Mouse (Mus musculus): ENCODE results near the gene Immp2l. TPM values are rescaled to one million over a fixed set of nuclear protein-coding genes. Genes with fewer than 3 reads are reported as not detected.

Immp2l gene
- polyA plus RNA-seq, 1 experiment from 2014 or later: 10.0 TPM

DNA sequence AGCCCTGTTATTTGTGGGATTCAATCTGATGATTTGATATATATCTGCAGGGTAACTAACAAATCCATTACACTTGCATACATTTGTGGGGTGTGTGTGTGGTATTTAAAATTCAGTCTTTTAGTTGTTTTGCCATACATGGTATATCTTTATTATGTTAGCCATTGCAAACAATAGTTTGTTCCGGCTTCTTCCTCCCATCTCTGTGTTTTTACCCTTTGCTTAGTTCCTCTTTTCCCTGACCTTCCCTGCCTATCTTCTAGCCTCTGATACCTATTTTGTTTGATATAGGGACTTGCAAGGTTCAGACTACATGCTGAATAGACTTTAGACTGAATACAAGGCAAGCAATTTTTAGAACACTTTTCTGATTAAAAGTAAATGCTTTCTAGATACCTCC, 254.0 kb downstream of the Immp2l start:
- Histone ChIP-seq H3K36me3 (no peaks in the 10 kb centered on the region), H3K27ac (no peak overlapping the region), H3K27me3 (no peaks in the 10 kb centered on the region), H3K9ac (no peak overlapping the region), H3K9me3 (no peaks in the 10 kb centered on the region), H3K4me1 (no peaks in the 10 kb centered on the region), H3K4me2 (no peak overlapping the region), H3K4me3 (no peak overlapping the region)
- no peak for ATAC-seq (ENCODE audit: borderline replicate concordance, extremely low read depth, low FRiP score, low TSS enrichment)
- WGBS: 95% methylated on average over 1 of the region's 1 CpGs

DNA sequence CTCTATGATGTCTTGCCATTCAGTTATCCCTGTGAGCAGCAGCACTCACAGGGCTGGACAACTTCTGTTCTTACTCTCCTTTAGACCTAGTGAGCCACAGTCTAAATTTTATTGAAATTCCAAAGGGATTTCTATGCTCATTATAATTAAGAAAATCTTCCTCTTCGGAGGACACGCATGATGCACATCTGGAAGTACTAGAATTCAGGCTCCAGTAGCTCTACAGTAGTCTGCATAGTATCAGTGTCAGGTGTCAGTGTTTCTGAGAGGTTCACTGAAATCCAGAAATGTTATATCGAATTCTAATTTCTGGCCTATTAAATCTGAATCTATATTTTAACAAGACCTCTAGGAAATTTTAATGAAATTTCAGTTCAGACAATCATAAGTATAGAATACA, 265.2 kb downstream of the Immp2l start:
- no peaks in the 10 kb centered on the region for H3K4me1 ChIP-seq
- H3K27me3 ChIP-seq: no peaks in the 10 kb centered on the region
- 92% methylated on average over 3 of the region's 3 CpGs for WGBS
- H3K9ac ChIP-seq: no peak overlapping the region
- no peak for ATAC-seq (ENCODE audit: borderline replicate concordance, extremely low read depth, low FRiP score, low TSS enrichment)
- no peak overlapping the region for H3K27ac ChIP-seq
- no peaks in the 10 kb centered on the region for H3K9me3 ChIP-seq
- no peak overlapping the region for H3K4me2 ChIP-seq
- H3K4me3 ChIP-seq: no peak overlapping the region
- no peaks in the 10 kb centered on the region for H3K36me3 ChIP-seq

DNA sequence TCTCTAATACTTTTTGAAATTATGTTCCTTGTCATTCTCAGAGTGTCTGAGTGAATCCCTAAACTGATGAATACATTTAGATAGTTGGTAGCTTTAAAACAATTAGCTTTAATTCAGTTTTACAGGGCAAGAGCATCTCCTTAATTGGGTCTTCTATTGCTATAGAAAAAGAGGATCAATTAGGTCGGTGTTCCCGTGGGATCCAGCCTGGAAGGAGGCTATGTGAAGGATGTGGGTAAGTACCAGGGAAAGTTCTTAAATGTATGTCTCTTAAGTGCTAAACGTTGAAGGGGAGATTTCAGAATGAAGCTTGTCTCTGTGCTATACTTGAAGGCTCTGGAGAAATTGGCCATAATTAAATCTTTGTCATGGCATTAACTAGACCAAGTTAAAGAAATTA, 283.1 kb downstream of the Immp2l start:
- no peaks in the 10 kb centered on the region for H3K4me1 ChIP-seq
- no peak overlapping the region for H3K9ac ChIP-seq
- H3K4me2 ChIP-seq: no peak overlapping the region
- no peaks in the 10 kb centered on the region for H3K36me3 ChIP-seq
- H3K27ac ChIP-seq: no peak overlapping the region
- ATAC-seq (ENCODE audit: borderline replicate concordance, extremely low read depth, low FRiP score, low TSS enrichment): no peak
- H3K9me3 ChIP-seq: no peaks in the 10 kb centered on the region
- WGBS: 75% methylated on average over 3 of the region's 3 CpGs
- no peak overlapping the region for H3K4me3 ChIP-seq
- no peaks in the 10 kb centered on the region for H3K27me3 ChIP-seq

DNA sequence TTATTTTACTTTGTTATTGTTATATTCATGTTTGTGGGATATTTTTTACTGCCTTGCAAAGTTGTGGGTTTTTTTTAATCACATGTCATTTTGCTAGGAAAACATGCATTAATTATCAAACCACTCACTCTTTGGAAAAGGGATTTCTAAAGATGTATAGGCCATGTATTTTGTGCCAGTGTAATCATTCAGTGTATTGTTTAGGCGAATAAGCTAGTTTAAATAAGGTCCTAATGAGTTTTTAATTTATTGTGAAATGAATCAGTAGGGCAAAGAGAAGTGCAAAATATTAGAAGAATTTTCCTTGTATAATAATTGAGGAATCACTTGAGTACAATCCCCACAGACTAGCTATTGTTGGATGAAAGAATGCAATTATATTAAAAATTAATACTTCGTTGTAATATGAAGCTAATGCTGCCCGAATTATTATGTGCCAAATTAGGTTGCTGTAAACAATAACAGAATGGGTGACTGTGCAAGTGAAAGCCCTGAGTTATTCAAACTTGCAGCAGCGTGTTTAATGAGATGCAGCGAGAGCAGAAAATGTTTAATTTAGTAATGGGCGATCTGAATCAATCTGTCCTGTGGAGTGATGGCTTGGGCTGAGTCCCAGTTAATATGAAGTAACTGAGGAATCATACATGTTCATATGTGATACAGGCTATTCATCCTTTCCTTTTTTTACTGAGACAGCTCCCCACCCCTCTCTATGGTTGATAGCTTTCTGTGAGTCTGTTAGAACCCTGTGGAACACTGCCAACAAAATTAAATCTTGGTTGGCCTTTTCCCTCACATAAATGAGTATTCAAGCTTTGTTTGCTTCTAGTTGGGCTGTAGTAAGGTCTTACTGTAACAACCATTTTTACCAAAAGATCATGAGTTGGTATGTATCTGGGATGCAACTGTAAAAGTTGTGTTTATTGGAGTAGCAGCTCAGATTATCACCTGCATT, 285.1 kb downstream of the Immp2l start:
- H3K4me2 ChIP-seq: no peak overlapping the region
- no peak overlapping the region for H3K4me3 ChIP-seq
- WGBS: 73% methylated on average over 6 of the region's 6 CpGs
- no peaks in the 10 kb centered on the region for H3K27me3 ChIP-seq
- H3K9ac ChIP-seq: no peak overlapping the region
- no peak for ATAC-seq (ENCODE audit: borderline replicate concordance, extremely low read depth, low FRiP score, low TSS enrichment)
- H3K9me3 ChIP-seq: no peaks in the 10 kb centered on the region
- H3K4me1 ChIP-seq: no peaks in the 10 kb centered on the region
- H3K36me3 ChIP-seq: no peaks in the 10 kb centered on the region
- no peak overlapping the region for H3K27ac ChIP-seq

DNA sequence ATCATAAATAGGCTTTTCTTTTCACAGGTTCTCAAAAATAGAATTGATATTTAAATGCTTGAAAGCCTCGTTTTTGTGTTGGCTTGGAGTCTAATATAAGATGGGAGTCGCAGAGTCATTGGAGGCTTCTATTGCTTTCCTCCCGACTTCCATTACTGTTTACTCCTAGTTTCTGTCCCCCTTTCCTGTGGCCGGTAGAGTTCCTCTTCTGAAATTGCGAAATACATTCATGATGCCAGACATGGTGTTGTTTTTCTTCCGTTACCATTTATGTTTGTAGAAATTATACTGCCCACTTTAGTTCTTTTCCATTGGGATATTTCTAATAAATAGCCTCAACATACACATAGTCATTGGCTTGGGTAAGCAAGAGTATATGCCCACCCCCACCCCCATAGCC, 289.5 kb downstream of the Immp2l start:
- no peak overlapping the region for H3K27ac ChIP-seq
- no peaks in the 10 kb centered on the region for H3K27me3 ChIP-seq
- no peak overlapping the region for H3K9ac ChIP-seq
- no peaks in the 10 kb centered on the region for H3K9me3 ChIP-seq
- no peak for ATAC-seq (ENCODE audit: borderline replicate concordance, extremely low read depth, low FRiP score, low TSS enrichment)
- H3K4me3 ChIP-seq: no peak overlapping the region
- no peak overlapping the region for H3K4me2 ChIP-seq
- H3K4me1 ChIP-seq: no peaks in the 10 kb centered on the region
- no peaks in the 10 kb centered on the region for H3K36me3 ChIP-seq
- 72% methylated on average over 6 of the region's 6 CpGs for WGBS

DNA sequence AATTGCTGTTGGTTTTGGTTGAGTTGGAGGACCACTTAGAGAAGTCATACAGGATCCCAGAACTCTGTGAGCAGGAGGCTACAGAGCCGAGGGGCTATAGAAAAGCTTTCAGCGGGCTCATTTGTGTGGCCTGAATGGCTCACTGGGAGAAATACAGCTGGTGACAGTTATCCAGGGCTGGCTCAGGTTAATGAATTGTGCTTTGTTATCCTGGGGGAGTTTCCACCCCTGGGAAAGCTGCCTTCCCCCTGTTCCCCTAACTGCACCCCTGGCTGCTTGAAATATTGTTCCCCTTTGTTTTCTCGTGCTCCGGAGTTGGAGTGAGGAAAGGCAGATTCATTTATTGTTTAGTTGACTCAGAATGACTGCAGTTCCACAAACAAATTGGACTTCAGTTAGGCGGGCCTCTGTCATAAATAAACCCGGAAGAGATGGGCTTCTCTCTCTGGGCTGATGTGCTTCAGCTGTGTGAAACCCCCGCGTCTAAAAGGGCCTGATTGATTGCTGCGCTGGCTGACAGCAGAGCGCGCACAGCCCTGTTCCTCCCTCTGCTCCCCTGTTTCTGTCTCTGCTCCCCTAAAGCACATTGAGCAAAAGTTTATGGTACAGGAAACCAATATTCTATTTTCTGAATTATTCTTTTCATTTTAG, 291.0 kb downstream of the Immp2l start:
- Histone ChIP-seq H3K36me3 (no peaks in the 10 kb centered on the region), H3K9me3 (no peaks in the 10 kb centered on the region), H3K4me1 (no peaks in the 10 kb centered on the region), H3K4me3 (no peak overlapping the region), H3K9ac (no peak overlapping the region), H3K4me2 (no peak overlapping the region), H3K27ac (no peak overlapping the region), H3K27me3 (no peaks in the 10 kb centered on the region)
- ATAC-seq (ENCODE audit: borderline replicate concordance, extremely low read depth, low FRiP score, low TSS enrichment): no peak
- 34% methylated on average over 11 of the region's 11 CpGs for WGBS

DNA sequence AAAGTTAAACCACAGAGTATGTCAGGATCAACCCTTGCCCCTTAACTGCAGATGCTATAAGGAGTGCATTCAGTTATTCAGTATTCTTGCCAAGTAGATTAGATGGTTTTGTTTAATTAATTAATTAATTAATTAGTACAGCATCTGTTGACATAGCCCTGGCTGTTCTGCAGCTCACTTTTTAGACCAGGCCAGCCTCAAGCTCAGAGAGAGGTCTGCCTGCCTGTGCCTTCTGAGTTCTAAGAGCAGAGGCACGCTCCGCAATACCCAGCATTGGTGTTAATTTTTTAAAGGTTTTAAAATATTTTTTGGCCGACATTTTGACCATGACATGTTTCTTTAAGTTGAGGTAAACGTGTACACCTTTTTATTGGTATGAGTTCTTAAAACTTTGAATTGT, 292.0 kb downstream of the Immp2l start:
- no peak for ATAC-seq (ENCODE audit: borderline replicate concordance, extremely low read depth, low FRiP score, low TSS enrichment)
- H3K27ac ChIP-seq: no peak overlapping the region
- WGBS: 86% methylated on average over 4 of the region's 4 CpGs
- H3K36me3 ChIP-seq: no peaks in the 10 kb centered on the region
- H3K9ac ChIP-seq: no peak overlapping the region
- H3K4me3 ChIP-seq: no peak overlapping the region
- H3K9me3 ChIP-seq: no peaks in the 10 kb centered on the region
- no peak overlapping the region for H3K4me2 ChIP-seq
- H3K4me1 ChIP-seq: no peaks in the 10 kb centered on the region
- H3K27me3 ChIP-seq: no peaks in the 10 kb centered on the region

DNA sequence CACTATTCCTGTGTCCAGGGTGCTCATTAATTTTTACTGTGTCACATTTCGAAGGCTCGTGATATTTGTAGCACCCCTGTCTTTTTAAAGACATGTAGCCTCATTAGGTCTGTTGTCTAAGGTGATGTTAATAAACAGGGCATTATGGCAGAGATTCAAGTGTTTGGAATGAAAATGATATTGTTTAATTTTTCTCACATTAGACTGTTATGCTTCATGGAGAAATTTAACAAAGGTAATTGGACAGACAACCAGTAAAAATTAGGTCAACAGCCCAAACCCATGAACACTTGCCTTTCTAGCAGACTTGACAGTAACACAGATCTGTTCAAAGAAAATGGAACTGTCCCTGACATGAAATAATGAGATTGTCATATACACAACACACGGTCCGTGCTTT, 292.5 kb downstream of the Immp2l start:
- Histone ChIP-seq H3K27me3 (no peaks in the 10 kb centered on the region), H3K9ac (no peak overlapping the region), H3K4me1 (no peaks in the 10 kb centered on the region), H3K9me3 (no peaks in the 10 kb centered on the region), H3K27ac (no peak overlapping the region), H3K36me3 (no peaks in the 10 kb centered on the region), H3K4me2 (no peak overlapping the region), H3K4me3 (no peak overlapping the region)
- ATAC-seq (ENCODE audit: borderline replicate concordance, extremely low read depth, low FRiP score, low TSS enrichment): no peak
- WGBS: 83% methylated on average over 4 of the region's 4 CpGs

DNA sequence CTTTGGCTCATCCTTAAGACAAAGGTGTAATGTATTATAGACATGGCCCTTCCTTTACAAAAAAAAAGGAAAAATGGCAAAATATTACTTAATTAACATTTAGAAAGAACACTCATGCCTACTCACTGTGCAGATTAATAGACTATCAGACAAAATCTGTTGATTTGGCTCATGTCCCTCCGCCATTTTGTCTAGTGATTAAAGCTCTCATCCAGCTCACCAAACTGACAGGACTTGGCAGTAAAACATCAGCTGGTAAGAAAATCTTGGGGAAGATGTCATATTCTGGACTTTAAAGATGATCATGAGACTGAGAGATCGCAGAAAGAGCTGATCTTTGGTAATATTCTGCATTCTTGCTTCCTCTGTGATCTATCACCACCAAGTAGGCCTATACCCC, 293.5 kb downstream of the Immp2l start:
- no peaks in the 10 kb centered on the region for H3K9me3 ChIP-seq
- no peak overlapping the region for H3K4me3 ChIP-seq
- H3K36me3 ChIP-seq: no peaks in the 10 kb centered on the region
- no peak overlapping the region for H3K27ac ChIP-seq
- WGBS: 73% methylated on average over 2 of the region's 2 CpGs
- H3K4me1 ChIP-seq: no peaks in the 10 kb centered on the region
- H3K9ac ChIP-seq: no peak overlapping the region
- no peak for ATAC-seq (ENCODE audit: borderline replicate concordance, extremely low read depth, low FRiP score, low TSS enrichment)
- H3K4me2 ChIP-seq: no peak overlapping the region
- no peaks in the 10 kb centered on the region for H3K27me3 ChIP-seq

DNA sequence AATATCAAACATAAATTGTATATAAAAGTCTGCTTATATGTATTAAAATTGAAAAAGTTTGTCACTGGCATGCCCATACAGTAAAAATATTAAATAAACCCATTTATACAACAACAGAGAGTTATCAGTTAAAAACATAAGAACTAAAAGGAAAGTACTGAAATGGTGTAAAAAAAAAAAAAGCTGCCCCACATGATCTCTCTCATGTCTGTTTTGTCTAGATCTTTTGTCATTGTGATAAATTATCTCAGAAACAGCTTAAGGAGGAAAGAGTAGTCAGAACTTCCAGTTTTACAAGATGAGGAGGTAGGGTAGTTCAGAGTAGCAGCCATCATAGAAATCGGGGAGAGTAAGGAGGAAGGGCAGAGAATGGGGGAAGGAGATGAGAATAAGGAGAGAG, 298.1 kb downstream of the Immp2l start:
- Histone ChIP-seq H3K27ac (no peak overlapping the region), H3K4me2 (no peak overlapping the region), H3K4me1 (no peaks in the 10 kb centered on the region), H3K4me3 (no peak overlapping the region), H3K9ac (no peak overlapping the region), H3K27me3 (no peaks in the 10 kb centered on the region), H3K36me3 (no peaks in the 10 kb centered on the region), H3K9me3 (no peaks in the 10 kb centered on the region)
- 36% methylated on average over 1 of the region's 1 CpGs for WGBS
- ATAC-seq (ENCODE audit: borderline replicate concordance, extremely low read depth, low FRiP score, low TSS enrichment): no peak

DNA sequence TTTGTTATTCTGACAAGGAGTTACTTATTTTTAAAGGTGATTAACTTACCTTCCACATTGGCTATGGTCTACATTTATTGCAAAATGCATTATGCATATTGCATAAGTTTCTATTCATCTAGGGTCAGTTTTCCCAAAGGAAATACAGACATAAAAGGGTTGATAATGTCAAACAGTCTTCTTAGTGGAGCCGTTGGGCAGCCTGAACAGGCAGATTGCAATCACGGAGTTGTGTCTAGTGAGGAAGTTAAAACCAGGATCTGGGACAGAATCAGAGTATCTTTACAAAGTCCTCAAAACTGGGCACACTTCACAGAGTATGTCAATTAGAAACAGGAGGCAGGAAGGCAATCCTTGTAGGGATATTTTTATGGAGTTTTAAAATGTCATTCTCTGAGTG, 300.5 kb downstream of the Immp2l start:
- no peak overlapping the region for H3K4me3 ChIP-seq
- WGBS: 68% methylated on average over 2 of the region's 2 CpGs
- no peaks in the 10 kb centered on the region for H3K4me1 ChIP-seq
- no peaks in the 10 kb centered on the region for H3K9me3 ChIP-seq
- no peaks in the 10 kb centered on the region for H3K27me3 ChIP-seq
- H3K4me2 ChIP-seq: no peak overlapping the region
- ATAC-seq (ENCODE audit: borderline replicate concordance, extremely low read depth, low FRiP score, low TSS enrichment): no peak
- no peaks in the 10 kb centered on the region for H3K36me3 ChIP-seq
- H3K27ac ChIP-seq: no peak overlapping the region
- no peak overlapping the region for H3K9ac ChIP-seq

DNA sequence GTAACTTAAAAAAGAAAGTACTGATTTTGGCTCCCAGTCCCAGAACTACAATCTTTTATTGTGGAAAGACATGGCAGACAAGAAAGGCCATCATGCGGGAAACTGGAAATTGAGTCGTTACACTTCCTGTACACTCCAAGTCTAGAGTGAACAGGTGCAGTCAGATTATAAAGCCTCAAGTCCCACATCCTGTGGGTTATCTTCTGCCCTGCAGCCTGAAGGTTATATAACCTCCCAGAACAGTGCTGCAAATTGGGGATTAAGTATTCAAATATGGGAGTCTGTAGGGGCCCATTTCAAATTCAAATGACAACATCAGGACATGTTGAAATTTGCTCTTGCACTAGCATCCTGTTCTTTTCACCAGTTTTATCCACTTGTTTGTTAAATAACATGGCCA, 301.9 kb downstream of the Immp2l start:
- Histone ChIP-seq H3K9me3 (no peaks in the 10 kb centered on the region), H3K9ac (no peak overlapping the region), H3K4me3 (no peak overlapping the region), H3K36me3 (no peaks in the 10 kb centered on the region), H3K4me1 (no peaks in the 10 kb centered on the region), H3K4me2 (no peak overlapping the region), H3K27me3 (no peaks in the 10 kb centered on the region), H3K27ac (no peak overlapping the region)
- no peak for ATAC-seq (ENCODE audit: borderline replicate concordance, extremely low read depth, low FRiP score, low TSS enrichment)
- WGBS: 85% methylated on average over 2 of the region's 2 CpGs

Measured in lung, embryonic 15.5 days (tissue).